Mouse (Mus musculus) thymus, adult 2 months (tissue): ENCODE results near the gene Il1b.

Source experiments
- CTCF ChIP-seq: fragments of 200-500 bp; IDR thresholded peaks from 2 replicates; pipeline ENCODE4 v1.5.1; 2012; ENCODE audit warnings: mild to moderate bottlenecking, control low read depth, low read length, moderate library complexity, borderline replicate concordance; ENCODE audit not compliant: control insufficient read depth, poor library complexity, insufficient read depth; ENCODE audit errors: extremely low read depth
- POLR2A ChIP-seq: fragments of 200-500 bp; IDR thresholded peaks from 2 replicates; pipeline ENCODE4 v1.6.1; 2012; ENCODE audit warnings: mild to moderate bottlenecking, low read length, control low read depth, moderate library complexity; ENCODE audit not compliant: control insufficient read depth, poor library complexity, insufficient read depth; ENCODE audit errors: extremely low read depth

- TF ChIP-seq CTCF (no peak), POLR2A (no peak)
Observed at GRCm38 (mm10) chr2:129402330-129402729, 31.4 kb upstream of the Il1b start.
